Mouse (Mus musculus) stomach, postnatal 0 days (tissue): Measurements from ENCODE around the gene Spin1. TPM values are rescaled to one million over a fixed set of nuclear protein-coding genes. Genes with fewer than 3 reads are reported as not detected.

Experiments used
- ATAC-seq: fragments of 200-750 bp; cut with Nextera tagmentation; 2 replicates; pipeline ENCODE4 v1.8.0; 2017; ENCODE audit not compliant: low FRiP score, low TSS enrichment
- DNase-seq: peaks from one replicate; pipeline ENCODE4 v3.0.0-alpha.2; 2016; ENCODE audit warnings: low spot score
- H3K27ac ChIP-seq: fragments of 300-500 bp; sonication (generic); replicated peaks from 2 replicates; pipeline ENCODE4 v1.5.1; 2014; ENCODE audit warnings: mild to moderate bottlenecking, control low read depth
- H3K27me3 ChIP-seq: fragments of 300-500 bp; sonication (generic); 2 replicates; pipeline ENCODE4 v1.6.1; 2014; ENCODE audit warnings: low read length; ENCODE audit not compliant: control insufficient read depth, insufficient read depth
- H3K36me3 ChIP-seq: fragments of 300-500 bp; sonication (generic); 2 replicates; pipeline ENCODE4 v1.6.1; 2014; ENCODE audit warnings: low read length, mixed read lengths; ENCODE audit not compliant: control insufficient read depth, insufficient read depth
- H3K4me1 ChIP-seq: fragments of 300-500 bp; sonication (generic); replicated peaks from 2 replicates; pipeline ENCODE4 v1.6.1; 2014; ENCODE audit warnings: antibody characterized with exemption; ENCODE audit not compliant: control insufficient read depth, insufficient read depth
- H3K4me2 ChIP-seq: fragments of 300-500 bp; sonication (generic); replicated peaks from 2 replicates; pipeline ENCODE4 v1.6.1; 2014; ENCODE audit warnings: low read depth, mild to moderate bottlenecking, control low read depth, moderate library complexity
- H3K4me3 ChIP-seq: fragments of 300-500 bp; sonication (generic); 2 replicates; pipeline ENCODE4 v1.5.1; 2014; ENCODE audit warnings: low read depth, low read length, control low read depth
- H3K9ac ChIP-seq: fragments of 300-500 bp; sonication (generic); 2 replicates; pipeline ENCODE4 v1.6.1; 2014; ENCODE audit warnings: mild to moderate bottlenecking, low read length, control low read depth, mixed read lengths
- H3K9me3 ChIP-seq: fragments of 300-500 bp; sonication (generic); 2 replicates; pipeline ENCODE4 v1.6.1; 2016; ENCODE audit warnings: low read length; ENCODE audit not compliant: control insufficient read depth
- CTCF ChIP-seq: IDR thresholded peaks from 2 replicates; pipeline ENCODE4 v1.5.1; 2016; ENCODE audit warnings: antibody characterized with exemption, low read depth, mild to moderate bottlenecking, moderate library complexity
- EP300 ChIP-seq: optimal IDR thresholded peaks from 2 replicates; pipeline ENCODE3; 2016; ENCODE audit warnings: antibody characterized with exemption
- WGBS: fragments of 180-500 bp; shearing (Covaris S2); extraction: QIAGEN DNeasy Blood & Tissue Kit; methylation state at CpG from one replicate; pipeline ENCODE4 v1.1.7; 2014; 5-methylcytosine and 5-hydroxymethylcytosine counted together
- polyA plus RNA-seq: library from polyadenylated mRNA; unstranded; fragments of >200 nt; fragmentation: Nextera tagmentation; extraction: Ambion mirVana; gene quantifications from 2 replicates; pipeline ENCODE4 v1.2.1, GENCODE M21; 2015

The Spin1 gene
- polyA plus RNA-seq, 1 experiment from 2014 or later = 27.9 TPM

- H3K4me3 ChIP-seq = no peak overlapping the region
- ATAC-seq (peak; percentile 73), DNase-seq (peak; percentile 30)
- H3K9me3 ChIP-seq = no peaks in the 10 kb centered on the region
- H3K36me3 ChIP-seq = no peaks in the 10 kb centered on the region
- WGBS = 26% methylated on average over 5 of the region's 5 CpGs
- TF ChIP-seq CTCF = no peak
- no peak for TF ChIP-seq EP300
- H3K27ac ChIP-seq = no peak overlapping the region; the same call in 1 of the 2 replicates
- H3K4me2 ChIP-seq = no peak overlapping the region
- H3K27me3 ChIP-seq = no peaks in the 10 kb centered on the region
- no peaks in the 10 kb centered on the region for H3K4me1 ChIP-seq
- H3K9ac ChIP-seq = no peak overlapping the region
Measured at GRCm38 (mm10) chr13:51090105-51090661, 10.5 kb upstream of the Spin1 start.

DNA sequence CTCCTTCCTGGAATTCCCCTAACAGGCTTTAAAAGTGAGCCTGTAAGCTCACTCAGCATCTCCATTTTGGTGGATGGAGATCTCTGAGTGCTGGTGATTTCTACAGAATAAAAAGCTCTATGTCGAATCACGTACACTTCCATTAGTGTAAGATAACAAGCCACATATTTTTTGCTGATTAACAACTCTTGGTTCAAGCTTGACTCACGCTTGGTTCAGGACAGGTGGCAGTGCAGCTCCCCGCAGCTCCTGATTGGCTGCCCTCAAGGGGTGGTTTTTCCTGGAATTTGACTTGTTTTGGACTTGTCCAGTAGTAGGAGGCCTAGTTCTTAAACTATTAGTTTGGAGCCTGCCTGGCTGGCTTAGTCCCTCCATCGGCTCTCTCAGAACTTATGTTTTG is 7.2 kb upstream of the Spin1 start:
- no peaks in the 10 kb centered on the region for H3K36me3 ChIP-seq
- no peaks in the 10 kb centered on the region for H3K9me3 ChIP-seq
- WGBS = 78% methylated on average over 5 of the region's 5 CpGs
- no peak overlapping the region for H3K4me2 ChIP-seq
- TF ChIP-seq CTCF (no peak), EP300 (no peak)
- no peaks in the 10 kb centered on the region for H3K27me3 ChIP-seq
- ATAC-seq (no peak), DNase-seq (no peak)
- no peaks in the 10 kb centered on the region for H3K4me1 ChIP-seq
- no peak overlapping the region for H3K9ac ChIP-seq
- H3K27ac ChIP-seq = no peak overlapping the region
- no peak overlapping the region for H3K4me3 ChIP-seq

GRCm38 (mm10) chr13:51094323-51095195 is 6.1 kb upstream of the Spin1 start:
- H3K4me2 ChIP-seq = no peak overlapping the region
- DNase-seq = peak; percentile 29
- TF ChIP-seq CTCF = no peak
- TF ChIP-seq EP300 = no peak
- no peak overlapping the region for H3K4me3 ChIP-seq
- no peaks in the 10 kb centered on the region for H3K27me3 ChIP-seq
- 61% methylated on average over 16 of the region's 16 CpGs for WGBS
- no peak overlapping the region for H3K9ac ChIP-seq
- no peaks in the 10 kb centered on the region for H3K4me1 ChIP-seq
- H3K27ac ChIP-seq = no peak overlapping the region
- H3K9me3 ChIP-seq = no peaks in the 10 kb centered on the region
- no peaks in the 10 kb centered on the region for H3K36me3 ChIP-seq
- peak; percentile 83 for ATAC-seq

GRCm38 (mm10) chr13:51095196-51095715 is 5.4 kb upstream of the Spin1 start:
- no peak for TF ChIP-seq CTCF
- TF ChIP-seq EP300 = no peak
- no peak overlapping the region for H3K27ac ChIP-seq
- H3K4me2 ChIP-seq = no peak overlapping the region
- H3K4me3 ChIP-seq = no peak overlapping the region
- H3K9me3 ChIP-seq = no peaks in the 10 kb centered on the region
- H3K36me3 ChIP-seq = no peaks in the 10 kb centered on the region
- ATAC-seq = 0 out of 2 replicates have a peak, but pooled peaks have one; percentile 4
- no peaks in the 10 kb centered on the region for H3K4me1 ChIP-seq
- WGBS = 66% methylated on average over 7 of the region's 7 CpGs
- no peak for DNase-seq
- H3K9ac ChIP-seq = no peak overlapping the region
- H3K27me3 ChIP-seq = no peaks in the 10 kb centered on the region

- H3K36me3 ChIP-seq = no peaks in the 10 kb centered on the region
- WGBS = 91% methylated on average over 6 of the region's 6 CpGs
- ATAC-seq = no peak
- H3K9ac ChIP-seq = no peak overlapping the region
- no peak overlapping the region for H3K4me2 ChIP-seq
- TF ChIP-seq CTCF (no peak), EP300 (no peak)
- no peaks in the 10 kb centered on the region for H3K4me1 ChIP-seq
- no peak overlapping the region for H3K4me3 ChIP-seq
- DNase-seq = no peak
- H3K27me3 ChIP-seq = no peaks in the 10 kb centered on the region
- H3K9me3 ChIP-seq = no peaks in the 10 kb centered on the region
- H3K27ac ChIP-seq = no peak overlapping the region
Measured at GRCm38 (mm10) chr13:51096644-51097043, 4.0 kb upstream of the Spin1 start.
